Comparison of ENCODE assay signal across 9 mouse cellular contexts in the genomic region with DNA sequence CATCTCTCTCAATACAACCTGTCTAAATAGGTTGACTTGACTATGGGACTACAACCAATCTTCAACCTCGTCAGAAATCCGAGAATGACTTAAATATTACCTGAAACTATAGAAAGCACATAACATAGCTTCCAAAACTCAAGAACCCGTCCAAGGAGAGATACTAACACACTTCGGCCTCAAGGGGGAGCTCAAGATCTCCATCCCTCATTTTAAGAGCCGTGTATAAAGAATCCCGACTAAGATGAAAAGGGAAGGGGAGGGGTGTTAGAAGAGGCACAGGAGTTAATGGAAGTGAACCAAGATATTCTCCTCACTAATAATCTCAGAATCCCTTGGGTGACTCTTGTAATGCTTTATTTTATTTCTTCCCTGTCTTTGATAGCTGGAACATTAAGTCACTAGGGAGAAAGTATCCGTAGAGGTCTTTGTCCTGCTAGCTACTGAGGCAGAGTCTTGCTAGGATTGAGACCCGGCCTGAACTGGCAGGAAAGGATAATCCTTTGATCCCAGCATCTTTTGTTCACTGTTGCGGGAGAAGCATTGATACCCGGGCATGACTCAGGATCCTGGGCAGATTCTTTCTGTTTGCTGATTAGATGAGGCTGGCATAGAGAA. TPM values are rescaled to one million over a fixed set of nuclear protein-coding genes. Genes with fewer than 3 reads are reported as not detected.
A peak's percentile ranks its signal among the peaks of the same experiment; 100 is the strongest.
DNase-seq lines count a peak whose midpoint lies in the region; ATAC-seq and TF ChIP-seq lines count a peak whose summit lies in the region.
"Had no signal": no experiment of that assay in that cellular context is flagged by ENCODE, and none has a peak within 500 bp of the region (broad histone marks: within the 10 kb centered on the region; RNA-seq: fewer than 3 reads in every experiment).

No protein-coding gene starts in this region.

- no peaks in the 10 kb centered on the region for H3K36me3 ChIP-seq in heart, postnatal 0 days (replicated peaks; ENCODE audit: control insufficient read depth, insufficient read depth, low read length)
- H3K36me3 ChIP-seq: limb, embryonic 13.5 days had no signal

- no peaks in the 10 kb centered on the region for H3K9me3 ChIP-seq in heart, postnatal 0 days (replicated peaks; ENCODE audit: control insufficient read depth, low read length)
- H3K9me3 ChIP-seq: limb, embryonic 13.5 days had no signal

- no peak overlapping the region for H3K9ac ChIP-seq in heart, postnatal 0 days (replicated peaks; ENCODE audit: low read depth, low read length)
- H3K9ac ChIP-seq: limb, embryonic 13.5 days had no signal

- peak; percentile 23 to 83 for DNase-seq in adrenal gland, adult (ENCODE audit: inconsistent age in 2 of 2, low spot score in 1 of 2)
- DNase-seq in adrenal gland, adult 8-10 months: no peak
- peak; percentile 32 for DNase-seq in T-cell, adult 2 months (ENCODE audit: low spot score)
- DNase-seq in embryo, embryonic 10.5 days (ENCODE audit: low spot score): peak; percentile 92
- DNase-seq in heart, postnatal 0 days (ENCODE audit: low spot score): peak; percentile 81
- DNase-seq in kidney, postnatal 25 days: peak; percentile 42 to 70
- peak; percentile 67 for DNase-seq in lung, postnatal 14 days
- DNase-seq in right cerebral cortex, postnatal 10 days (ENCODE audit: low spot score in 2 of 2): peak; percentile 49 to 69

- no peak for TF ChIP-seq EP300 in heart, postnatal 0 days (IDR thresholded peaks at IDR 0.05; ENCODE audit: low read depth)

- H3K27ac ChIP-seq in heart, postnatal 0 days (ENCODE audit: low read depth): no peak overlapping the region
- H3K27ac ChIP-seq: limb, embryonic 13.5 days had no signal

- peak; percentile 85 for TF ChIP-seq CTCF in heart, postnatal 0 days (IDR thresholded peaks at IDR 0.05; ENCODE audit: low read depth)

- H3K4me2 ChIP-seq in heart, postnatal 0 days (ENCODE audit: low read depth, low read length): peak overlapping the region; percentile 22; the same call in 1 of the 2 replicates
- H3K4me2 ChIP-seq: limb, embryonic 13.5 days had no signal

- no peaks in the 10 kb centered on the region for H3K4me1 ChIP-seq in heart, postnatal 0 days (ENCODE audit: control insufficient read depth, insufficient read depth)

- WGBS in heart, postnatal 0 days: 17% methylated on average over 10 of the region's 10 CpGs

- no peak overlapping the region for H3K4me3 ChIP-seq in heart, postnatal 0 days (ENCODE audit: low read depth, low read length)
- H3K4me3 ChIP-seq: limb, embryonic 13.5 days had no signal

- ATAC-seq in heart, postnatal 0 days (ENCODE audit: insufficient read depth, low read depth): peak; percentile 51; the same call in 1 of the 2 replicates

- H3K27me3 ChIP-seq in heart, postnatal 0 days (ENCODE audit: control insufficient read depth, insufficient read depth, low read length): no peaks in the 10 kb centered on the region
- H3K27me3 ChIP-seq: limb, embryonic 13.5 days had no signal

RNA-seq across cellular contexts. Expression of a gene that starts 17.3 kb away (rescaled TPM):
- total RNA-seq in adrenal gland, adult 8-10 months (2022): 10 to 100 TPM; 44.8 to 61.1 (median 52.2) TPM
- total RNA-seq in heart, postnatal 0 days (2014; rRNA removed; ENCODE audit: low replicate concordance): 16.5 and 38.1 TPM in 2 replicates
- polyA plus RNA-seq in heart, postnatal 0 days (2015; fragmentation: Nextera tagmentation; extraction: Ambion mirVana): 26.7 and 27.9 TPM in 2 replicates

RNA-seq across cellular contexts. Expression of a gene that starts 57.1 kb away (rescaled TPM):
- total RNA-seq in adrenal gland, adult 8-10 months (2022): 100 to 1,000 TPM in 1 of 4 experiments, 10 to 100 TPM in 3; 70.5 to 124 (median 93.3) TPM
- 22.6 and 120 TPM in 2 replicates for total RNA-seq in heart, postnatal 0 days (2014; rRNA removed; ENCODE audit: low replicate concordance)
- polyA plus RNA-seq in heart, postnatal 0 days (2015; fragmentation: Nextera tagmentation; extraction: Ambion mirVana): 90.9 and 103 TPM in 2 replicates
